Mouse (Mus musculus): ENCODE results near the gene Glt1d1.

GRCm38 (mm10) chr5:127691085-127691484, 59.0 kb downstream of the Glt1d1 start:
- TF ChIP-seq CTCF (IDR thresholded peaks at IDR 0.05) (no peak), POLR2A (IDR thresholded peaks at IDR 0.05; ENCODE audit: insufficient read depth, low read depth, low read length) (no peak), EP300 (IDR thresholded peaks at IDR 0.05; ENCODE audit: insufficient read depth, low read depth, low read length) (no peak)
